Mouse (Mus musculus) C2C12 (cell line): Measurements from ENCODE around the gene Trim25.

Source experiments
- CEBPB ChIP-seq: IDR thresholded peaks from one replicate; pipeline ENCODE4 v1.6.1; 2011; ENCODE audit warnings: low read depth, mild to moderate bottlenecking, control low read depth, moderate library complexity
- CTCF ChIP-seq: IDR thresholded peaks from one replicate; pipeline ENCODE4 v1.5.1; 2011; ENCODE audit not compliant: control insufficient read depth, insufficient read depth, insufficient read length
- FOSL1 ChIP-seq: IDR thresholded peaks from one replicate; pipeline ENCODE4 v1.8.0; 2011; ENCODE audit warnings: mild to moderate bottlenecking, low read length; ENCODE audit not compliant: poor library complexity, insufficient read depth, severe bottlenecking
- MAX ChIP-seq: IDR thresholded peaks from one replicate; pipeline ENCODE4 v1.6.1; 2011; ENCODE audit warnings: mild to moderate bottlenecking, control low read depth
- MYOD1 ChIP-seq: IDR thresholded peaks from one replicate; pipeline ENCODE4 v1.6.1; 2011; ENCODE audit warnings: low read depth; ENCODE audit not compliant: control insufficient read depth, insufficient read length
- MYOG ChIP-seq: IDR thresholded peaks from one replicate; pipeline ENCODE4 v1.6.1; 2011; ENCODE audit not compliant: control insufficient read depth, insufficient read length; ENCODE audit errors: extremely low read depth
- USF1 ChIP-seq: IDR thresholded peaks from one replicate; pipeline ENCODE4 v1.6.1; 2011; ENCODE audit warnings: low read depth, mild to moderate bottlenecking, control low read depth, moderate library complexity

GRCm38 (mm10) chr11:89003078-89003477 is 3.9 kb downstream of the Trim25 start:
- TF ChIP-seq CTCF (no peak), MYOD1 (no peak), MYOG (no peak), MAX (no peak), USF1 (no peak), CEBPB (no peak), FOSL1 (no peak)
